Mouse (Mus musculus): ENCODE results near the gene Stum. TPM values are rescaled to one million over a fixed set of nuclear protein-coding genes. Genes with fewer than 3 reads are reported as not detected.
A peak's percentile ranks its signal among the peaks of the same experiment; 100 is the strongest.
"Not testable (repeated sequence)": the region's sequence is repeated elsewhere in the genome, so short reads cannot be mapped to it uniquely, and the experiment has no call there.

Stum gene
- 0.31 and 1.9 TPM in 2 replicates for polyA plus RNA-seq (2015; fragmentation: Nextera tagmentation; extraction: Ambion mirVana)

DNA sequence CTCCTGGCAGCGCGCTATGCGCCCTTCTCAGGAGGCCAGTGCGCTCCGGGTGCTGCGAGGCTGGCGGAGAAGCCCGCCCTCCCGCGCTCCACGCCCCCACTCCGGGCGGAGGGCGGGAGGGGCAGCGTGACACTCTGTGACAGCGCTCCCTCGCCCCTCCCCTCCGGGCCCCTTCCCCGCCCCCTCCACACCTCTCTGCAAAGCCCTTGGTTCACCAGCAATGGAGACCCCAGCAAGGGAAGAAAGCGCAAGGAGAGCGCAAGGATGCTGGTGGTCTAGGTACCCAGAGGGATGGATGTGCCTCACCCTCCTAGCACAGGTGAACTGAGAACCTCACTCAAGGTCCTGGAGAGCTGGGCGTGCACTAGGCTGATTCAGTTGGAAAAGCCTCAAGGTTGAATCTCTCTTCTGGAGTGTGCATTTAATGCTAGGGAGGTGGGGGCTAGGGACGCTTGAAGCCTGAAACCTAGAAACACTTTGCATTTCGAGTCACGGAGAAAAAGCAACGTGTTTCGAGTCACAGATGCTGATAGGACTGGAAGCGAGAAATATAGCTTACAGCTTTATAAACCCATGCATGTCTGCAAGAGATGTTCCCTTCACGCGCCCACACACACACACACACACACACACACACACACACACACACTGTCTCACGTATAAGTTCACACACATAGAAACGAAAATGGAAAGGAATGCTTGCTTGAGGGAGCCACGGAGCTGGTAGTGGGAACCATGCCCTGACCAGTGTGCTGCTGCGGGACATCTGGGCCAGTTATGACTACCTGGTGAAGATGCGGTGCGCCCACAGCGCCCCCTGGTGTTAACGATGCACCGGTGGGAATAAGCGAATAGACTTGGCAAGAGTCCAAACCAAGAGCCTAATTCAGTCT, at the start of gene Stum:
TSS of gene Stum (minus strand) at position 106 of the 893 bp plus-strand sequence.
- peak; percentile 40; the same call in 1 of the 2 replicates for ATAC-seq (ENCODE audit: insufficient number of reproducible peaks, insufficient read depth, low FRiP score, low TSS enrichment, low read depth)
- peak within 1 kb of the TSS; percentile 65 for H3K9ac ChIP-seq
- H3K27ac ChIP-seq = no peak within 1 kb of the TSS
- H3K4me2 ChIP-seq = peak within 1 kb of the TSS; percentile 89
- no peaks in the 10 kb centered on the region for H3K36me3 ChIP-seq
- H3K4me3 ChIP-seq = peak within 1 kb of the TSS; percentile 50
- H3K27me3 ChIP-seq = peaks cover 72% of the 10 kb centered on the region
- H3K4me1 ChIP-seq = peaks cover 29% of the 10 kb centered on the region
- 2% methylated on average over 37 of the region's 40 CpGs for WGBS
- no peaks in the 10 kb centered on the region for H3K9me3 ChIP-seq

DNA sequence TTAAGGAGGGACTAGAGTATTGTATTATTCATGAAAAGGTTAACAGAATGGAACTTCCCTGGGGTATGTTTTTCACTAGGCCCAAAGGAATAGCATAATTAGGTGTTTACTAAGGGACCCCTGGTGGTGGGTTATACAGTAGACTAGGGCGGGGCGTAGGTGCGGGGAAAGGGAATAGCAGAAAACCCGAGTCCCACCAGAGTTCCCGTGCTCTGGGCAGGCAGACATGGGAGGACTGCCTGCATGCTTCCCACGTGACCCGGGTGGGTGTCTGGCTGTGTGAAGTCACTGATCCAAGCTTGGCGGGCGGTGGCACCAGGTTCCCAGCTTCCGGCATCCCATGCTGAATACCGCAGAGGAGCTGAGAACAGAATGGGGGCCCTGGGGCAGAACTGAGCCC, 49.4 kb upstream of the Stum start:
- Histone ChIP-seq H3K36me3 (no peaks in the 10 kb centered on the region), H3K4me2 (no peak overlapping the region), H3K9me3 (peaks cover 13% of the 10 kb centered on the region; the same call in 1 of the 2 replicates), H3K4me1 (peaks cover 7% of the 10 kb centered on the region; the same call in 1 of the 2 replicates), H3K9ac (no peak overlapping the region), H3K4me3 (no peak overlapping the region), H3K27me3 (no peaks in the 10 kb centered on the region), H3K27ac (no peak overlapping the region)
- ATAC-seq (ENCODE audit: insufficient number of reproducible peaks, insufficient read depth, low FRiP score, low TSS enrichment, low read depth) = no peak
- WGBS = 94% methylated on average over 11 of the region's 11 CpGs

- Histone ChIP-seq H3K27ac (no peak overlapping the region), H3K4me3 (no peak overlapping the region), H3K9ac (no peak overlapping the region), H3K4me1 (peaks cover 5% of the 10 kb centered on the region; the same call in 1 of the 2 replicates), H3K27me3 (no peaks in the 10 kb centered on the region), H3K4me2 (no peak overlapping the region), H3K36me3 (no peaks in the 10 kb centered on the region), H3K9me3 (peaks cover 13% of the 10 kb centered on the region; the same call in 1 of the 2 replicates)
- 66% methylated on average over 8 of the region's 8 CpGs for WGBS
- no peak for ATAC-seq (ENCODE audit: insufficient number of reproducible peaks, insufficient read depth, low FRiP score, low TSS enrichment, low read depth)
These were observed 47.4 kb upstream of the Stum start for GRCm38 (mm10) chr1:180530457-180531263.

DNA sequence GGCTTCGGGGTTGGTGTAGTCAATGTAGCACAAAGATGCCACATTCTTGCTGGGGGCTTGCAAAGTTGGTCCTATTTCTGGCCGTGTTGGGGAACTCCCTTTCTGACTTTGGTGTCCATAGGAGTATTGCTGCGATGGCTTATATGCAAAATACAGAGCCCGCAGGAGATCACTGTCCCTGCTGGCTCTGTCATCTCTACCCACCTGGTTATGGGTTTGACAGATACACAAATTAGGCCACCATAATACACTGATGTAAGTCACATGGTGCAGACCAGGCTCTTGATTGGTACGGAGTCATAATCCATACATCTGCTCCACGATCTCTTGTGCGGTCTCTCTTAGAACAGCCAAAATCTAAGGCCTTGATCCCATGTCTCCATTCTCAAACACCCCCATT, 46.5 kb upstream of the Stum start:
- H3K36me3 ChIP-seq = no peaks in the 10 kb centered on the region
- peaks cover 13% of the 10 kb centered on the region; the same call in 1 of the 2 replicates for H3K9me3 ChIP-seq
- H3K4me3 ChIP-seq = no peak overlapping the region
- H3K27me3 ChIP-seq = no peaks in the 10 kb centered on the region
- no peak overlapping the region for H3K9ac ChIP-seq
- ATAC-seq (ENCODE audit: insufficient number of reproducible peaks, insufficient read depth, low FRiP score, low TSS enrichment, low read depth) = no peak
- H3K4me2 ChIP-seq = no peak overlapping the region
- WGBS = 86% methylated on average over 7 of the region's 7 CpGs
- H3K4me1 ChIP-seq = peaks cover 5% of the 10 kb centered on the region; the same call in 1 of the 2 replicates
- no peak overlapping the region for H3K27ac ChIP-seq

DNA sequence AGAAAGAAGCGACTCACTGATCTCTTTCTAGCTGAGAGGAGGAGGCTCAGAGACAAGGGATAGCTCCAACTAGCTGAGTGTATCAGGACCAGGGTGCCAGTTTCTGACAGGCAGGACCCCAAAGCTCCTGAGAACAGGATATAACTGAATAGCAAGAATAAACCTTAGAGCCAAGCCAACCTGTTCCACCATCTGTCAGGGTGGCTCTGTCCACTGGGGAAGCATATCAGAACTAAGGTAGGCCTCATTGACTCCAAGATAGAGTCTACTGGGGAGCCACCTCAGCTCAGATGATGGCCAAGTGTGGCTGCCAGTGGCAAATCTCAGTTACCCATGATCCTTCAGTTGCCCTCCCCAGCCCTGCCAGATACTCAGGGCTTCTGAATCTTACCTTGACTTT, 42.0 kb upstream of the Stum start:
- peaks cover 12% of the 10 kb centered on the region for H3K4me1 ChIP-seq
- H3K27me3 ChIP-seq = 0 out of 2 replicates have a peak, but pooled peaks cover 4% of the 10 kb centered on the region
- H3K4me2 ChIP-seq = no peak overlapping the region
- H3K9ac ChIP-seq = no peak overlapping the region
- H3K9me3 ChIP-seq = no peaks in the 10 kb centered on the region
- 70% methylated on average over 1 of the region's 1 CpGs for WGBS
- no peak overlapping the region for H3K27ac ChIP-seq
- H3K36me3 ChIP-seq = no peaks in the 10 kb centered on the region
- no peak for ATAC-seq (ENCODE audit: insufficient number of reproducible peaks, insufficient read depth, low FRiP score, low TSS enrichment, low read depth)
- H3K4me3 ChIP-seq = no peak overlapping the region

- H3K36me3 ChIP-seq = no peaks in the 10 kb centered on the region
- H3K27me3 ChIP-seq = peaks cover 7% of the 10 kb centered on the region
- H3K4me3 ChIP-seq = no peak overlapping the region
- H3K4me2 ChIP-seq = no peak overlapping the region
- ATAC-seq (ENCODE audit: insufficient number of reproducible peaks, insufficient read depth, low FRiP score, low TSS enrichment, low read depth) = no peak
- no peaks in the 10 kb centered on the region for H3K9me3 ChIP-seq
- H3K27ac ChIP-seq = no peak overlapping the region
- H3K4me1 ChIP-seq = peaks cover 22% of the 10 kb centered on the region
- 78% methylated on average over 2 of the region's 2 CpGs for WGBS
- H3K9ac ChIP-seq = no peak overlapping the region
These were observed 40.0 kb upstream of the Stum start for GRCm38 (mm10) chr1:180523320-180523719.

GRCm38 (mm10) chr1:180520190-180520589, 36.9 kb upstream of the Stum start:
- Histone ChIP-seq H3K27me3 (peaks cover 7% of the 10 kb centered on the region), H3K4me3 (no peak overlapping the region), H3K4me2 (no peak overlapping the region), H3K36me3 (no peaks in the 10 kb centered on the region), H3K9ac (no peak overlapping the region), H3K9me3 (no peaks in the 10 kb centered on the region), H3K4me1 (peaks cover 28% of the 10 kb centered on the region), H3K27ac (peak overlapping the region; percentile 57; the same call in 1 of the 2 replicates)
- ATAC-seq (ENCODE audit: insufficient number of reproducible peaks, insufficient read depth, low FRiP score, low TSS enrichment, low read depth) = no peak
- WGBS = 27% methylated on average over 7 of the region's 7 CpGs

GRCm38 (mm10) chr1:180519520-180519919, 36.2 kb upstream of the Stum start:
- no peak overlapping the region for H3K9ac ChIP-seq
- H3K36me3 ChIP-seq = no peaks in the 10 kb centered on the region
- H3K27me3 ChIP-seq = peaks cover 7% of the 10 kb centered on the region
- H3K4me1 ChIP-seq = peaks cover 28% of the 10 kb centered on the region
- no peak overlapping the region for H3K4me3 ChIP-seq
- no peak for ATAC-seq (ENCODE audit: insufficient number of reproducible peaks, insufficient read depth, low FRiP score, low TSS enrichment, low read depth)
- H3K4me2 ChIP-seq = no peak overlapping the region
- H3K9me3 ChIP-seq = no peaks in the 10 kb centered on the region
- WGBS = 89% methylated on average over 8 of the region's 8 CpGs
- H3K27ac ChIP-seq = no peak overlapping the region

DNA sequence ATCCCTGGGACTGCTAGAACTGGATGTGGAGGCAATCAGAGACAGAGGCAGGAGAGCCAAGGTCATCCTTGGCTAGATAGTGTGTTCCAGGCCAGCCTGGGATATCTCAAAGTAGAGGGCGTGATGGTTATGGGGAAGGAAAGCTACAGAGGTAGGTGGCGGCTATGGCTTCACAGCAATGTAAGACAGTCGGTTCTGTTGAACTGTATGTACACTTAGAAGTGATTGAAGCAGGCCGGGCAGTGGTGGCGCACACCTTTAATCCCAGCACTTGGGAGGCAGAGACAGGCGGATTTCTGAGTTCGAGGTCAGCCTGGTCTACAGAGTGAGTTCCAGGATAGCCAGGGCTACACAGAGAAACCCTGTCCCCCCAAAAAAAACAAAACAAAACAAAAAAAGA, 35.6 kb upstream of the Stum start:
- WGBS = 94% methylated on average over 7 of the region's 7 CpGs
- not testable (repeated sequence) for ATAC-seq (ENCODE audit: insufficient number of reproducible peaks, insufficient read depth, low FRiP score, low TSS enrichment, low read depth); H3K36me3 ChIP-seq; H3K27ac ChIP-seq; H3K9me3 ChIP-seq; H3K27me3 ChIP-seq; H3K4me3 ChIP-seq; H3K9ac ChIP-seq; H3K4me2 ChIP-seq
- H3K4me1 ChIP-seq = peaks cover 32% of the 10 kb centered on the region

- Histone ChIP-seq H3K4me1 (peaks cover 32% of the 10 kb centered on the region), H3K9me3 (no peaks in the 10 kb centered on the region), H3K27me3 (peaks cover 7% of the 10 kb centered on the region), H3K36me3 (no peaks in the 10 kb centered on the region), H3K9ac (no peak overlapping the region), H3K27ac (no peak overlapping the region), H3K4me3 (no peak overlapping the region), H3K4me2 (no peak overlapping the region)
- WGBS = 76% methylated on average over 8 of the region's 8 CpGs
- no peak for ATAC-seq (ENCODE audit: insufficient number of reproducible peaks, insufficient read depth, low FRiP score, low TSS enrichment, low read depth)
These were observed 35.1 kb upstream of the Stum start for GRCm38 (mm10) chr1:180518412-180518811.

GRCm38 (mm10) chr1:180517390-180518054, 34.2 kb upstream of the Stum start:
- Histone ChIP-seq H3K27ac (no peak overlapping the region), H3K36me3 (no peaks in the 10 kb centered on the region), H3K9me3 (no peaks in the 10 kb centered on the region), H3K4me2 (no peak overlapping the region), H3K27me3 (peaks cover 7% of the 10 kb centered on the region), H3K9ac (no peak overlapping the region), H3K4me3 (no peak overlapping the region), H3K4me1 (peaks cover 32% of the 10 kb centered on the region)
- WGBS = 53% methylated on average over 10 of the region's 10 CpGs
- no peak for ATAC-seq (ENCODE audit: insufficient number of reproducible peaks, insufficient read depth, low FRiP score, low TSS enrichment, low read depth)
